Mouse (Mus musculus) layer of hippocampus, adult 8-10 months (tissue): ENCODE results near the gene Aloxe3. TPM values are rescaled to one million over a fixed set of nuclear protein-coding genes. Genes with fewer than 3 reads are reported as not detected.

Experiments used
- DNase-seq, 2 experiments: peaks; one replicate each; pipeline ENCODE4 v3.0.0; 2022; ENCODE audit warnings: low spot score in 2 of 2
- total RNA-seq, 4 experiments: library from RNA; stranded (reverse); gene quantifications; 2 replicates each; pipeline ENCODE4 v1.2.4; 2022

Gene Aloxe3
- 10 to 100 TPM in 2 of 4 experiments, 1 to 10 TPM in 2; 8.8 to 14.4 (median 10.1) TPM for total RNA-seq

DNA sequence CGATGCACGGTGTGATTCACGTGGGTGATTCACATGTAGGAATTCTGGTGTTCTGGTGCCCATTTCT is at the start of gene Aloxe3:
Aloxe3 (plus strand) TSS at position 45 of the 67 bp plus-strand sequence.
- no peak for DNase-seq

GRCm38 (mm10) chr11:69076572-69076971 is 49.1 kb upstream of the Aloxe3 start:
- no peak for DNase-seq

DNA sequence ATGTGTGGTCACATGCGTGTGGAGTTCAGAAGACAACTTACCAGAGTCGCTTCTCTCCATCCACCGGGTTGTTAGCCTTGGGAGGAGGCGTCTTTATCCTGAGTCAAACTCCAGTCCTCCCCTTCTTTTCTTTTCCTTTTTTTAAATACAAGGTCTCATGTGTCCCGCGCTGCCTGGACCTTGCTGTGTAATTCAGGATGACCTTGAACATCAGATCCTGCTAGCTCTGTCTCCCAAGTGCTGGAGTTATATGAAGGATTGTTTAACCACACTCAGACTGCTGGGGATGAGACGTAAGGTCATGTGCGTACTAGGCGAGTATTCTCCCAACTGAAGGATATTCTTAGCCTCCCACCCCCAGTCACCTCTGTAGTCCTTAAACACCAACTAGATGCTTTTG is 48.4 kb upstream of the Aloxe3 start:
- no peak for DNase-seq

- no peak for DNase-seq
Observed at GRCm38 (mm10) chr11:69078041-69078440, 47.7 kb upstream of the Aloxe3 start.

DNA sequence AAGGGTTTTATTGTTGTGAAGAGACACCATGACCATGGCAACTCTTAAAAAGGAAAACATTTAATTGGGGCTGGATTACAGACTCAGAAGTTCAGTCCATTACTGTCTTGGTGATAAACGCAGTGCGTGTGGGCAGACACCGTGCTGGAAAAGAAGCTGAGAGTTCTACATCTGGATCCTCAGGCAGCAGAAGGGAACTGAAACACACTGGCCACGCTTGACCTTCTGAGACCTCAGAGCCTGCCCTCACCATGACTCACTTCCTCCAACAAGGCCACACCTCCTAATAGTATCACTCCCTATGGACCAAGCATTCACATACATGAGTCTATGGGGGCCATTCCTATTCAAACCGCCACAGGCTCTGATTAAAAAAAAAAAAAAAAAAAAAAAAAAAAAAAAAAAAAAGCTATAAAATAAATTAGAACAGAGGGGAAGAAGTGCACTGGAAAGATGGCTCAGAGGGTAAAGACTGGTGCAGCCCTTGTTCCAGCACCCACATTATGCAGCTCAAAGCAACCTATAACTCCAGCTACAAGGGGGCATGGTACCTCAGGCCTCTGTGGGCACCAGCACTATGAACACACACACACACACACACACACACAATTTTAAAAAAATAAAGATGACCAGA is 46.8 kb upstream of the Aloxe3 start:
- DNase-seq, result no peak

- no peak for DNase-seq
Observed at GRCm38 (mm10) chr11:69080102-69080854, 45.4 kb upstream of the Aloxe3 start.

- no peak for DNase-seq
Observed at GRCm38 (mm10) chr11:69080855-69081222, 44.9 kb upstream of the Aloxe3 start.

- no peak for DNase-seq
Observed at GRCm38 (mm10) chr11:69081613-69082012, 44.1 kb upstream of the Aloxe3 start.

GRCm38 (mm10) chr11:69085608-69086007 is 40.1 kb upstream of the Aloxe3 start:
- DNase-seq, result no peak

- peak; percentile 20 to 24 for DNase-seq
Observed at GRCm38 (mm10) chr11:69086390-69086789, 39.3 kb upstream of the Aloxe3 start.

GRCm38 (mm10) chr11:69087082-69087481 is 38.6 kb upstream of the Aloxe3 start:
- peak; percentile 12 to 38 for DNase-seq

DNA sequence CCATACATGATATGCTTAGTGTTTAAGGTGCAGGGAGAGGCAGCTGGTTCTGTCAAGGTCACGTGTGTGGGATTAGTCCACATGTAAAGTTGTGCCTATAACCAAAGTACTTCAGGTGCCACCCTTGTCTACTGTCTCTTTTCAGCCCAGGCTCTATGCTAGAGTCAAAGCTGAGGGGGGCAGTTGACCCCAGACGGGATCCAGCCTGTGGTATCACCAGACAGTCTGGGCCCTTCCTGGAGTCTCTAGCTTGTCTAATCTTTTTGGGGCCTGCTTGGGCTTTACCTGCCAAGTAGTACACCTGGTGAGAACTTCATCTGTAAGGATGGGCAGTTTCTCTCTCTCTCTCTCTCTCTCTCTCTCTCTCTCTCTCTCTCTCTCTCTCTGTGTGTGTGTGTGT is 38.1 kb upstream of the Aloxe3 start:
- no peak for DNase-seq

GRCm38 (mm10) chr11:69088103-69088855 is 37.4 kb upstream of the Aloxe3 start, which contains the start of gene Vamp2:
TSS of gene Vamp2 (plus strand) at chr11:69088490.
- DNase-seq, result peak; percentile 84 to 92

DNA sequence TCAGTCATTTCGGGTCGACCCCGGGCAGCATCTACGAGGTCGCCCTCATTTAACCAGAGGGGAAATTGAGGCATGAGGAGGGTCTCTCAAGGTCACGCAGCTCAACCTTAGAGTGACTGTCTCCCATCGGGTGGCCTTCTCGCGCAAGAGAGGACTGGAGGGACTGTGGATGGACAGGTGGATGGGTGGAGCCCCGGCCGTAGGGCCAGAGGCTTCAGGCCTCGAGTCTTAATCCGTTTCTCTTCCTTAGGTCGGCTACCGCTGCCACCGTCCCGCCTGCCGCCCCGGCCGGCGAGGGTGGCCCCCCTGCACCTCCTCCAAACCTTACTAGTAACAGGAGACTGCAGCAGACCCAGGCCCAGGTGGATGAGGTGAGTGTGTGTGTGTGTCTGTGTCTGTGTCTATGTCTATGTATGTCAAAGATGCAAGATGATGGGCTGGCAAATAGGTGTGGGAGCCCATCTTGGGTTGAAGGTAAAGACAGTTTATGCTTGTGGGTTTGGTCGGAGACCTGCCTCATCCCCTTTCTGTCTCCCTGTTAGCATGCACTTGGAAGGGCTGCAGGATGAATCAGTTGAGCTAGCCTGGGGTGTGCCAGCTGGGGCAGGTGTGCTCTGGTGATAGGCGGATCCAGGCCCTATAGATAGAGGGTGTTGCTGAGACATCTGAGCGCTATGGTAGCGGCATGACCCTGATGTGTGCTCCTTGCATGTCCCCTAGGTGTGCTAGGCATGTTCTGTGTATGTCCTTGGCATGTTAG is 36.7 kb upstream of the Aloxe3 start:
- peak; percentile 18 to 27 for DNase-seq

DNA sequence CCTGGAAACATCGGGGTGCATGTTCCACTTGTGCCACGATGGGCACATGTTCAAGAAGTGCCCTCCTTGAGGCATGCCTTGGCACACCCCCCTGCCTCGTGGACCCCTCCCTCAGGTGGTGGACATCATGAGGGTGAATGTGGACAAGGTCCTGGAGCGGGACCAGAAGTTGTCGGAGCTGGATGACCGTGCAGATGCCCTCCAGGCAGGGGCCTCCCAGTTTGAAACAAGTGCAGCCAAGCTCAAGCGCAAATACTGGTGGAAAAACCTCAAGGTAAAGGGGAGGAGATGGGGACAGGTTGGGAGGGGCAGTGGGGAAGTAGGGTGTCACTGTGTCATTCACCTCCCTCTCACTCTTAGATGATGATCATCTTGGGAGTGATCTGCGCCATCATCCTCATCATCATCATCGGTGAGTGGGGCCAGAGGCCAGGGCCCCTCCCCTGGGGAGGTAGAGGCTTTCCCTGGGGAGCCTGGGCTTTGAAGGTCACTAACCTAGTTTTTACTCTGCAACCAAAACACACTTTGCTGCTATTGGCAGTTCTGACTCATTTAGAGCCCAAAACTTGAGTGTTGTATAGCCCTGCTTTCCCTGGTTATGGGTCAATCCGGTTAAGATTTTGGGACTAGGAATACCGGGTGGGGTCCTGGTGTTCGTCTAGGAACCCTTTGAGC is 35.9 kb upstream of the Aloxe3 start:
- DNase-seq, result peak in 1 of 2 experiments; percentile 47

- DNase-seq, result peak in 1 of 2 experiments; percentile 12
Observed at GRCm38 (mm10) chr11:69090367-69090766, 35.3 kb upstream of the Aloxe3 start.

DNA sequence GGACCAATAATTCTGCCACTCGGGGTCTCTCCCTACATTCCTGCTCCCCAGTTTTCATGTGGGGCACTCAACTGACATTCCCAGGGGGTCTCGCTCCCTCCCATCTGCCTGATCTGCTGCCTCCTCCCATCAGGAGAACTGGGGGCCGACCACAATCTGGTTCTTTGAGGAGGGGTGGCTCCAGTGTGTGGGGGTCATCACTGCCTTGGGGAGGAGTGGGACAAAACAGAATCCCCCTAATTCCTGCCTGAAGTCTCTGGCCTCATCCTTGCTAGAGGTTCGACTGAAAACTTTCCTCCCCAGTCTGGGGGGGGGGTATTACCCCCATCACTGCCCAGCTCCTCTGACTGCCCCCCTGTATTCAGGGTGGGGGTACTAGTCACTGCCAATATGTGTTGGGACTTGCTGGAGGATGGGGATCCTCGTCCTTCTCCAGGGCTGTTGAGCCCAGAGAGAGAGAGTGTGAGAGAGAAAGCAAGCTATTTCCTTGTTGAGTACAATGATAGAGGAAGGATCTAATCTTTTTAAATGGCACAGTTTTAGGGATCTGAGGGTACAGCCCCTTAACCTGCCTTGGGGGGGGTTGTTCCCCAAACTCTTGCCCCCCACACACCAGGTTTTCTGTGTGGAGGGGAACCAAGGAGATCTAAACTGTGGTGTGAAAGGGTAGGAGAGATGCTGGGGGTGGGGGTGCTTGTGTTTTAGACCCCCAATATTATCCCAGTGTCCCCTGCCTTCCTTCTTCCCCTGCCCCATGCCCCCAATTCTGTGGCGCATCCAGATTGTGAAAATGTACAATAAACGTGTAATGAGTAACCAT is 33.9 kb upstream of the Aloxe3 start:
- no peak for DNase-seq

- DNase-seq, result peak in 1 of 2 experiments; percentile 83
Observed at GRCm38 (mm10) chr11:69092386-69092751, 33.3 kb upstream of the Aloxe3 start.

DNA sequence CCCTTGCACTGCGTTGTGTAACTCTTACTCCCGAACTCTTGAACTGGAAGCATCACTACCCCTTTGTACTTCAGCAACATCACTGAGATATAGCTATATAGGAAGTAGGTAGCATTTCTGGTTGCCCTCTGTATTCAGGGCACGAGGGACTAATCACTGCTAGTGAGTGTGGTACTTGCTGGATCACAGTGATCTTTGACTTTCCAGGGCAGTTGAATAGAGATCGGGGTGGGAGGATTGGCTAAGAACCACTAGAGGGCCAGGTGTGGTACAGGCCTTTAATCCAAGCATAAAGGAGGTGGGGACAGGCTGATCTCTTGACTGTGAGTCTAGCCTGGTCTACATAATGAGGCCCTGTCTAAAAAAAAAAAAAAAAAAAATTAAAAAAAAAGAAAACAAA is 32.8 kb upstream of the Aloxe3 start:
- peak in 1 of 2 experiments; percentile 8 for DNase-seq

DNA sequence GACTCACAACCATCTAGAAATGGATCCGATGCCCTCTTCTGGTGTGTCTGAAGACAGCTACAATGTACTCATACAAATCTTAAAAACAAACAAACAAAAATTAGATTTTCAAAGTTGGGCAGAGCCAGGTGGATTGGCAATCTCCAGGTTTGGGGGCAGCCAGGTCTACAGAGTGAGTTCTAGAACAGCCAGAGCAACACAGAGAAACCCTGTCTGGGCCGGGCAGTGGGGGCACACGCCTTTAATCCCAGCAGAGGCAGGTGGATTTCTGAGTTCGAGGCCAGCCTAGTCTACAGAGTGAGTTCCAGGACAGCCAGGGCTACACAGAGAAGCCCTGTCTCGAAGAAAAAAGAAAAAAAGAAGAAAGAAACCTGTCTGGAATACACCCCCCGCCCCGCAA is 31.8 kb upstream of the Aloxe3 start:
- peak in 1 of 2 experiments; percentile 23 for DNase-seq
